Mouse (Mus musculus): ENCODE measurements around the gene Cipc. TPM values are rescaled to one million over a fixed set of nuclear protein-coding genes. Genes with fewer than 3 reads are reported as not detected.

Cipc gene
- polyA plus RNA-seq, 1 experiment from 2014 or later, result 33.5 TPM

GRCm38 (mm10) chr12:87002815-87003214 is 56.0 kb downstream of the Cipc start:
- no peak for DNase-seq (ENCODE audit: low spot score)
- H3K4me3 ChIP-seq (ENCODE audit: low read depth, low read length), result no peak overlapping the region
- WGBS, result 72% methylated on average over 7 of the region's 7 CpGs

DNA sequence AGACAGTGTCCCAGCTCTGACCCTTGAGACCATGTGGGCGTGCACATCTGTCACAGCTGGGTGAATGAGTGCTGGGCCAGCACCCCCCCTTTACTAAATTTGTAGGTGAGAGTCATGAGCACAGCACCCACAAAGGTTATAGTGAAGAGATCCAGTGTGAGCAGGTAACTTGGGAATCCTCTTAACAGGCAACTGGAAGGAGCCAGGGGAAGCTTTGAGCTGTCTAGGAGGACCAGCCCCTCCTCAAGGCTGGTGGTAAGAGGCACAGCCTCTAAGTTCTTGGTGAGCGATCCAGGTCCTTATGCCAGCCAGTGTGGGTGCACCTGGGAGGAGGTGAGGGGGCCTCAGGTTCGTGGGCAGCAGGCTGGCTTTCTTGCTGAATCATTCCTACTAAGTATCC is 56.8 kb downstream of the Cipc start:
- no peak overlapping the region for H3K4me3 ChIP-seq (ENCODE audit: low read depth, low read length)
- H3K9me3 ChIP-seq (replicated peaks; ENCODE audit: control insufficient read depth, low read length), result no peaks in the 10 kb centered on the region
- no peaks in the 10 kb centered on the region for H3K4me1 ChIP-seq (ENCODE audit: control insufficient read depth, insufficient read depth, low read length)
- H3K27ac ChIP-seq (replicated peaks; ENCODE audit: low read depth, low read length), result no peak overlapping the region
- H3K9ac ChIP-seq (replicated peaks; ENCODE audit: low read length), result no peak overlapping the region
- ATAC-seq (replicated peaks; ENCODE audit: insufficient number of reproducible peaks, low FRiP score, low TSS enrichment, low read depth), result no peak
- no peak overlapping the region for H3K4me2 ChIP-seq (ENCODE audit: low read depth, low read length)
- 49% methylated on average over 3 of the region's 3 CpGs for WGBS
- no peak for DNase-seq (ENCODE audit: low spot score)
- H3K36me3 ChIP-seq (replicated peaks; ENCODE audit: control insufficient read depth, insufficient read depth, low read depth, low read length), result no peaks in the 10 kb centered on the region
- no peaks in the 10 kb centered on the region for H3K27me3 ChIP-seq (ENCODE audit: control insufficient read depth, insufficient read depth, low read length)

More at GRCm38 (mm10) chr12:87002815-87003214, 56.0 kb downstream of the Cipc start:
- H3K36me3 ChIP-seq (replicated peaks; ENCODE audit: control insufficient read depth, insufficient read depth, low read depth, low read length), result no peaks in the 10 kb centered on the region
- H3K27ac ChIP-seq (replicated peaks; ENCODE audit: low read depth, low read length), result no peak overlapping the region
- ATAC-seq (replicated peaks; ENCODE audit: insufficient number of reproducible peaks, low FRiP score, low TSS enrichment, low read depth), result no peak
- no peak overlapping the region for H3K9ac ChIP-seq (replicated peaks; ENCODE audit: low read length)
- no peaks in the 10 kb centered on the region for H3K27me3 ChIP-seq (ENCODE audit: control insufficient read depth, insufficient read depth, low read length)
- H3K4me2 ChIP-seq (ENCODE audit: low read depth, low read length), result no peak overlapping the region
- H3K4me1 ChIP-seq (ENCODE audit: control insufficient read depth, insufficient read depth, low read length), result no peaks in the 10 kb centered on the region
- no peaks in the 10 kb centered on the region for H3K9me3 ChIP-seq (replicated peaks; ENCODE audit: control insufficient read depth, low read length)

- Histone ChIP-seq H3K27me3 (ENCODE audit: control insufficient read depth, insufficient read depth, low read length) (no peaks in the 10 kb centered on the region), H3K36me3 (replicated peaks; ENCODE audit: control insufficient read depth, insufficient read depth, low read depth, low read length) (no peaks in the 10 kb centered on the region), H3K9me3 (replicated peaks; ENCODE audit: control insufficient read depth, low read length) (no peaks in the 10 kb centered on the region), H3K9ac (replicated peaks; ENCODE audit: low read length) (no peak overlapping the region), H3K27ac (replicated peaks; ENCODE audit: low read depth, low read length) (no peak overlapping the region), H3K4me2 (ENCODE audit: low read depth, low read length) (no peak overlapping the region), H3K4me1 (ENCODE audit: control insufficient read depth, insufficient read depth, low read length) (no peaks in the 10 kb centered on the region), H3K4me3 (ENCODE audit: low read depth, low read length) (no peak overlapping the region)
- 83% methylated on average over 4 of the region's 4 CpGs for WGBS
- ATAC-seq (replicated peaks; ENCODE audit: insufficient number of reproducible peaks, low FRiP score, low TSS enrichment, low read depth), result no peak
- no peak for DNase-seq (ENCODE audit: low spot score)
Observed at GRCm38 (mm10) chr12:87004596-87004995, 57.8 kb downstream of the Cipc start.

Other genes starting within 250 kb of the Cipc start
- gene Angel1, start 220.6 kb upstream of the Cipc start, polyA plus RNA-seq (2014; fragmentation: Nextera tagmentation; extraction: Ambion mirVana), result 10.9 and 12.6 TPM in 2 replicates
- not detected in 2 replicates for gene Lrrc74a, start 212.7 kb upstream of the Cipc start, polyA plus RNA-seq (2014; fragmentation: Nextera tagmentation; extraction: Ambion mirVana)
- gene Irf2bpl, start 62.2 kb upstream of the Cipc start, polyA plus RNA-seq (2014; fragmentation: Nextera tagmentation; extraction: Ambion mirVana), result 15.5 and 16.4 TPM in 2 replicates
- gene Zdhhc22, start 43.4 kb downstream of the Cipc start, polyA plus RNA-seq (2014; fragmentation: Nextera tagmentation; extraction: Ambion mirVana), result 0.57 and 0.72 TPM in 2 replicates
- 0.14 and 0.18 TPM in 2 replicates for gene Tmem63c, start 74.3 kb downstream of the Cipc start, polyA plus RNA-seq (2014; fragmentation: Nextera tagmentation; extraction: Ambion mirVana)
- gene Ngb, start 155.5 kb downstream of the Cipc start, polyA plus RNA-seq (2014; fragmentation: Nextera tagmentation; extraction: Ambion mirVana), result not detected in 2 replicates
- gene Gstz1, start 200.1 kb downstream of the Cipc start, polyA plus RNA-seq (2014; fragmentation: Nextera tagmentation; extraction: Ambion mirVana), result 32.0 and 36.9 TPM in 2 replicates
- 14.3 and 15.1 TPM in 2 replicates for gene Pomt2, start 200.9 kb downstream of the Cipc start, polyA plus RNA-seq (2014; fragmentation: Nextera tagmentation; extraction: Ambion mirVana)

Measured in embryonic facial prominence, embryonic 11.5 days (tissue).